Mouse (Mus musculus) gastrocnemius, adult 2 months (tissue): ENCODE data around the gene Ccr8. TPM values are rescaled to one million over a fixed set of nuclear protein-coding genes. Genes with fewer than 3 reads are reported as not detected.

Experiments
- DNase-seq: peaks from one replicate; pipeline ENCODE4 v3.0.0; 2022
- H3K27ac ChIP-seq: fragments of 200-600 bp; 2 replicates; pipeline ENCODE4 v1.8.1; 2022; ENCODE audit warnings: mild to moderate bottlenecking
- H3K4me3 ChIP-seq: fragments of 200-600 bp; 2 replicates; pipeline ENCODE4 v1.8.1; 2022; ENCODE audit warnings: mild to moderate bottlenecking, moderate library complexity
- CTCF ChIP-seq: fragments of 200-600 bp; IDR thresholded peaks from 2 replicates; pipeline ENCODE4 v1.8.1; 2022; ENCODE audit warnings: antibody characterized with exemption, mild to moderate bottlenecking, moderate library complexity
- intact Hi-C: fragments of 180-260 bp; cut with DNase I; formaldehyde crosslinking; loops from one replicate; pipeline ENCODE4 v1.15.1; 2025
- long read RNA-seq, 2 experiments: library from polyadenylated mRNA; stranded (forward); transcript quantifications; one replicate each; pipeline ENCODE4 v2.0.0; 2021
- total RNA-seq, 2 experiments: library from RNA; stranded (reverse); gene quantifications; 2 replicates each; pipeline ENCODE4 v1.2.3; 2021

The Ccr8 gene
- not detected for total RNA-seq
- long read RNA-seq, experiment 1 = 0 reads
- long read RNA-seq, experiment 2 = 0 reads

GRCm38 (mm10) chr9:120091696-120092238 lies at the start of gene Ccr8:
TSS of gene Ccr8 (plus strand) at chr9:120092114.
- no peak for TF ChIP-seq CTCF
- intact Hi-C loops = no loop called here
- DNase-seq = no peak
- no peak within 1 kb of the TSS for H3K4me3 ChIP-seq
- H3K27ac ChIP-seq = no peak within 1 kb of the TSS

GRCm38 (mm10) chr9:120043115-120043514 lies 48.8 kb upstream of the Ccr8 start:
- no peak for TF ChIP-seq CTCF
- no peak overlapping the region for H3K27ac ChIP-seq
- intact Hi-C loops = no loop called here

DNA sequence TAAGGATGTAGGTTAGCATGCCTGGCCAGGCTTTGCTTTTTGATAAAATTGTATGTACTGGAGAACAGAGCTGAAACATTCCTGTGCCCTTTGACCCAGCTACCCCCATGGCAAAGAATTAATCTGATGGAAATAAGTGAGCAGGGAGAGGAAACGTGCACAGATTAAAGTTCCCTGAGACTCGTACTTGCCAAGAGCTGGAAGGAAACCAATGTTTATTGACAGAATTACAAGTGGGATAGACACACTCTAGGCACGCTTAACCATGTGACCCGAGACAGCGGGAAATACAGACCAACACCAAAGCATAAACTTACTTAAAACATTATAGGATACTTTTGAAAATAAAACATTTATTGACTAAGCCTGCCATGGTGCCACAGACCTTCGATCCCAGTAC lies 43.4 kb upstream of the Ccr8 start:
- DNase-seq = no peak
- intact Hi-C loops = no loop called here
- Histone ChIP-seq H3K4me3 (no peak overlapping the region), H3K27ac (no peak overlapping the region)
- no peak for TF ChIP-seq CTCF

More at GRCm38 (mm10) chr9:120043115-120043514, 48.8 kb upstream of the Ccr8 start:
- no peak overlapping the region for H3K4me3 ChIP-seq
- DNase-seq = no peak

GRCm38 (mm10) chr9:120049407-120049806 lies 42.5 kb upstream of the Ccr8 start:
- TF ChIP-seq CTCF = no peak
- intact Hi-C loops = no loop called here
- DNase-seq = no peak
- Histone ChIP-seq H3K4me3 (no peak overlapping the region), H3K27ac (no peak overlapping the region)

DNA sequence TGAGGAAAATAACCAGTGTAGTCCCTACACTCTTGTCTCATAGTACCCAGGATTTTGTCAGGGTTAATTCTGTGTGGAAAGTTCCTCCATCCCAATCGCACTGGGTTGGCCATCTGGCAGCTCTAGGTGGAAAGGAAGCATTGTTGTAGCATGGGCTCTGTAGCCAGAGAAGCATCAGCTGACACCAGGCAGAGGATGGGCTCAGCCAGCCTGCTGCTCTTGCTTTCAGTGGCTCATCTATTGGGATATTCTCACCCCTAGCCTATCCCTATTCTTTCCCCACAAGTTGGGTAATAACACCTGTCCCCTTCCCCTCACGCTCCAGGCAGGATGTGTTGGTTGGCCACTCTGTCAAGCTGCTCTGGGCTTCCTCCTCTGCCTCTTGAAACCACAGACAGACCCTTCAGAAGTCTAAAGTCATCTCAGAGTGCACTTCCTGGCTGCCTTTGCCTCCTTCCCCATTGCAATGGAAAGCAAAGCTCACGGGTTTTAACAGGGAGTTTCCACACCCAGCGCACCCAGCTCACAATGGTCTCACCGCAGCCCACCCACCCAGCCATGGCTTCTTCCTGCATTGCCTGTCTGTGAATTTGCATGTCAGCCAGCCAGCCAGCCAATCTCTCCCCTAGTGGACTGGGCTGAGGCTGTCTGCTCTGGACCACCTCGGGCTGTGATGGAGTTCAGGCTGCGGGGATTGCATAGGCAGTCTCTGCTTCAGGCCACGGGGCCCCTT lies 37.2 kb upstream of the Ccr8 start:
- H3K4me3 ChIP-seq = no peak overlapping the region
- DNase-seq = no peak
- no peak for TF ChIP-seq CTCF
- no peak overlapping the region for H3K27ac ChIP-seq
- intact Hi-C loops = no loop called here

DNA sequence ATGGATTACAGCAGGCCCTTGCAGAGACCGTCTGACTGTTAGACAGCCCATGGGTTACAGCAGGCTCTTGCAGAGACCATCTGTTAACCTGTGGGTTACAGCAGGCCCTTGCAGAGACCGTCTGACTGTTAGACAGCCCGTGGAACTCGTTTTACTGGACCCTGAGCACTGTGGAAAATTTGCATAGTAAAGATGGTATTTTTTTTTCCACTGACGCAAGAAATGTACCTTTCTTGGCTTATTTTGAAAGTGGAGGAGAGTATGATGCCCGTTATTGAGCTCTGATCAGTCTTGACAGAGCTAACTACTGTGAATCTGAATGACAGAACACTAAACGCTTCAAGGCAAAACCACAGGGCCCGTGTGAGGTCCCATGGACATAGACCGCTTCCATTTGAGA lies 35.7 kb upstream of the Ccr8 start:
- no peak for DNase-seq
- no peak overlapping the region for H3K27ac ChIP-seq
- intact Hi-C loops = no loop called here
- no peak overlapping the region for H3K4me3 ChIP-seq
- TF ChIP-seq CTCF = no peak

GRCm38 (mm10) chr9:120058730-120059129 lies 33.2 kb upstream of the Ccr8 start:
- no peak for TF ChIP-seq CTCF
- intact Hi-C loops = no loop called here
- DNase-seq = no peak

DNA sequence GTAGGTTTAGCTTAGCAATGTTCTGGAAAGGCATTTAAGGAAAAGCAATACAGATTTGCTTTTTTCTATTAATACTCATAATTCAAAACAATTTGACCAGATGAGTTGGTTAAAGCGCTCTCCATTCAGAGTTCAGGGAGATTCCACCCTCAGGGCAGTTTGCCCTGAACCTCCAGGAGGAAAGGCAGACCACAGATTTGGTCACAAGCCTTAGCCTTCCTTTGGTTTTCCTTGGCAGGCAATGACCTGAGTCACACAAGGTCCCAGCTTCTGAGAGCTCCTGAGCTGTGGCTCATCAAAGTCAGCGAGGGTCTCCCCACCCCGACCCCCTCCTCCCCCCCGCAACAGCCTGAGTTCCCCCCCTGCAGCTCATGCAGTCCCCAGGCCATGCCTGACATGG lies 27.6 kb upstream of the Ccr8 start:
- DNase-seq = no peak
- Histone ChIP-seq H3K27ac (no peak overlapping the region), H3K4me3 (no peak overlapping the region)
- intact Hi-C loops = no loop called here
- no peak for TF ChIP-seq CTCF

More at GRCm38 (mm10) chr9:120058730-120059129, 33.2 kb upstream of the Ccr8 start:
- H3K27ac ChIP-seq = no peak overlapping the region
- no peak overlapping the region for H3K4me3 ChIP-seq

DNA sequence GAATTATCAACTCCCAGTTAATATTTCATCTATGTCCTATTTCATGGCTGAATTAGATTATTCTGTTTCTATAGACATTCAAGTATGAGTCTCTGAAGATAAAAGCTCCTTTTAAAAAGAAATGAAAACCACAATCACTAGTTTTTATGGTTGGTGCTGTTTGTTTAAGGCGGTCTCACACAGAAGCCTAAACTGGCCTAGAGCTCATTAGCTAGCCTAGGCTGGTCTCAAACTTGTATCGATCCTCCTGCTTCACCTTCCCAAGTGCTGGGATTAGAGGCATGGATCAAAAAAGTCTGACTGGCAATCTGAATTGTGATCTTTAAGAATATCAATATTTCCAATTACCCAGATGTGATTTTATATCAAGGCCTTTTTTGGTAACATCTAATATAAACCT lies 24.3 kb upstream of the Ccr8 start:
- intact Hi-C loops = no loop called here
- DNase-seq = no peak
- H3K4me3 ChIP-seq = no peak overlapping the region
- H3K27ac ChIP-seq = no peak overlapping the region
- TF ChIP-seq CTCF = no peak

DNA sequence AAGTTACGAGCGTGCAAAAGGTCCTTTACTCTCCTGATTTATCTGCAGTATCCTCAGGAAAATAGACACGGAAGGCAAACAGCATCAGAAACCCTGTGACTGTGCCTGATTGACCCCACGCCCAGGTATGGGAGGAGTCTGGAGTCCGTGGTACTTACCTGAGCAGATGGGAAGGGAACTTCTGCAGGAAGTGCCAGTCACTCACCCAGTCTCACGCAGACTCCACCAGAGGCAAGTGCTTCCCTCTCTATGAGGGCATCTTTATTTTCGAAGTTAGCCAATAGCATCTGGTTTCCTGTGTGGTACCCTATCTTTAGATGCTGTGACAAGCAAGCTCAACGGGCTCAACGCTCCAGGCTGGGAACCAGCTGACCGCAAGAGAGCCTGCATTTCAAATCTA lies 23.9 kb upstream of the Ccr8 start:
- no peak overlapping the region for H3K4me3 ChIP-seq
- no peak overlapping the region for H3K27ac ChIP-seq
- intact Hi-C loops = no loop called here
- no peak for DNase-seq
- no peak for TF ChIP-seq CTCF

DNA sequence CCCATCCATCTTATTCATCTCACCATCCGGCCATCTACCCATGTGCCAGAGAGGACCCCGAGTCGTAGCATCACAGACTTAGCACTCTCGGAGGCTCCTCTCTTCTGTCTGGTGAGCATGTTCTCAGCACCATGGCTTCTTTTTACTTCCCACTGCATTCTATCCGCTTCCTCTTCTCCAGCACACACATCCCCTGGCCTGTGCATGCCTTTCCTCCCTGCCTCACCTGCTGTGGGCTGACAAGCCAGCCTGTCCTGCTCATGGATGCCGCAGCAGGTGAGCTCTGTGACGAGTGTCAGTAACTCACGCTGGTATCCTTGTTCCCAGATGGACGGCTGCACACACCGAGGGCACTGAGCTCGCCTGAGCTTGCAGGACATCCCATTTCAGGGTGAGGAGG lies 22.1 kb upstream of the Ccr8 start, which contains the start of gene Cx3cr1:
Gene Cx3cr1 (minus strand): TSS at position 101 of the 400 bp plus-strand sequence.
- intact Hi-C loops = loop anchor here (10.0 kb wide), 1 partner anchor 135 kb away; the partner anchor contains the start of genes Gorasp1 and Ttc21a
- no peak for DNase-seq
- no peak for TF ChIP-seq CTCF
- Histone ChIP-seq H3K4me3 (no peak within 1 kb of the TSS), H3K27ac (no peak within 1 kb of the TSS)

DNA sequence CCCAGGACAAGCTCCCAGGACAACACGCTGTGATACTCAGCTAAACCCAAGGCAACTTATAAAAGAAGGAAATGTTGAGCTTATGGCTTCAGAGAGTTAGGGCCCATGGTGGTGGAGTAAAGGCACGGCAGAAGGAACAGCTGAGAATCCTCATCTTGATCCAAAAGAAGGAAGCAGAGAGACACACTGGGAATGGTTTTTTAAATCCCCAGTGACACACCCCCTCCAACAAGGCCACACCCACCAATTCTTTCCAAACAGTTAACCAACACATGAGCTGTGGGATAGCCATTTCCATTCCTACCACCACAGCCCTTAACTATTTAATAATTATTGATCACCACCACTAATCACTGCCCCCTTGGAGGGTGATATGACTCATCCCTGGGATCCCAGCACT lies 20.7 kb upstream of the Ccr8 start:
- Histone ChIP-seq H3K4me3 (no peak overlapping the region), H3K27ac (no peak overlapping the region)
- no peak for TF ChIP-seq CTCF
- intact Hi-C loops = loop anchor here (10.0 kb wide), 1 partner anchor 136 kb away; the partner anchor contains the start of genes Gorasp1 and Ttc21a
- DNase-seq = no peak

- H3K4me3 ChIP-seq = no peak overlapping the region
- peak; percentile 86 for DNase-seq
- intact Hi-C loops = loop anchor here (1.0 to 10.0 kb wide), 3 partner anchors 45 to 138 kb away; partner anchors contain the start of genes Gorasp1 and Ttc21a
- H3K27ac ChIP-seq = no peak overlapping the region
- TF ChIP-seq CTCF = no peak; the same call in 1 of the 2 replicates
Measured at GRCm38 (mm10) chr9:120073169-120073568, 18.7 kb upstream of the Ccr8 start.

GRCm38 (mm10) chr9:120074516-120074915 lies 17.4 kb upstream of the Ccr8 start:
- Histone ChIP-seq H3K27ac (no peak overlapping the region), H3K4me3 (no peak overlapping the region)
- intact Hi-C loops = loop anchor here (10.0 kb wide), 1 partner anchor 140 kb away; the partner anchor contains the start of genes Gorasp1 and Ttc21a
- DNase-seq = no peak
- no peak for TF ChIP-seq CTCF
